In the genomic region with DNA sequence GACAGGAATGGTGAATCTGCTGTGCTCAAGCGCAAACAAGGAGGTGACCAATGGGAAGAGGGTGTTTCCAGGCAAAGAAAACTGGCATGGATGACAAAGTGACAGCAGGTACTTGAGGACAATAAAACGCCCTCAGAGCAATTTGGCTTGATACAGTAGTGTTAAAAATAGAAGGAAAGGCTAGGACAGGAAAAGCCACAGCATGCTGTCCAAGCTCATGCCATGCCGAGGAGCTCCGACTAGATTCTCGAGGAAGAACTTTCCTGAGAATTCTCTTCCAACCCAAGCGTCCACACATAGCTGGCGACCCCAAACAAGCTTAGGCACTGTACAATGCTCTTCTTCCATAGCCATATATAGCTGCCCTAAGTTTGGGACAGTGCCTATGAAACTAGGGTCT, we compare ENCODE assay signal across 19 mouse cellular contexts.
DNase-seq lines count a peak whose midpoint lies in the region; ATAC-seq lines count a peak whose summit lies in the region.
"Had no signal": no experiment of that assay in that cellular context is flagged by ENCODE, and none has a peak within 500 bp of the region (broad histone marks: within the 10 kb centered on the region; RNA-seq: fewer than 3 reads in every experiment).

No protein-coding gene starts in this region.

- no peaks in the 10 kb centered on the region for H3K27me3 ChIP-seq in heart, embryonic 14.5 days (ENCODE audit: control insufficient read depth, insufficient read depth, low read length)
- H3K27me3 ChIP-seq: embryonic facial prominence, embryonic 13.5 days; neural tube, embryonic 12.5 days; Patski had no signal

- ATAC-seq in cerebellum, adult (ENCODE audit: insufficient number of reproducible peaks, low FRiP score, low TSS enrichment) = peak; percentile 84
- no peak for ATAC-seq in heart, embryonic 14.5 days (ENCODE audit: insufficient number of reproducible peaks, insufficient read depth, low FRiP score, low read depth)
- ATAC-seq: lung, postnatal 0 days; Patski had no signal

- peaks cover 14 to 24% of the 10 kb centered on the region in 2 experiments for H3K4me1 ChIP-seq in heart, embryonic 14.5 days (ENCODE audit: control insufficient read depth in 2 of 2, insufficient read depth in 2 of 2, low read length in 2 of 2)
- H3K4me1 ChIP-seq: embryonic facial prominence, embryonic 13.5 days; neural tube, embryonic 12.5 days had no signal

- no peak overlapping the region for H3K4me3 ChIP-seq in heart, embryonic 14.5 days (ENCODE audit: control insufficient read depth in 1 of 2, insufficient read depth in 1 of 2, low read depth in 1 of 2, low read length in 2 of 2)
- H3K4me3 ChIP-seq: embryonic facial prominence, embryonic 13.5 days; neural tube, embryonic 12.5 days had no signal

- H3K36me3 ChIP-seq in heart, embryonic 14.5 days (ENCODE audit: control insufficient read depth, insufficient read depth, low read length) = no peaks in the 10 kb centered on the region
- H3K36me3 ChIP-seq: embryonic facial prominence, embryonic 13.5 days; neural tube, embryonic 12.5 days had no signal

- peak overlapping the region; percentile 34 to 61; a peak in 3 of 4 replicates for H3K27ac ChIP-seq in heart, embryonic 14.5 days (replicated peaks in 1 of 2; ENCODE audit: control insufficient read depth in 1 of 2, insufficient read depth in 1 of 2, low read depth in 2 of 2, low read length in 2 of 2)
- H3K27ac ChIP-seq: embryonic facial prominence, embryonic 13.5 days; kidney, postnatal 0 days; neural tube, embryonic 12.5 days had no signal

- no peak overlapping the region for H3K4me2 ChIP-seq in heart, embryonic 14.5 days (ENCODE audit: low read length)
- H3K4me2 ChIP-seq: embryonic facial prominence, embryonic 13.5 days; midbrain, embryonic 11.5 days; neural tube, embryonic 12.5 days had no signal

- intact Hi-C loops in left cerebral cortex, postnatal 4 days (cut with DNase I) = loop anchor here (5.0 kb wide), 1 partner anchor 252 kb away; no protein-coding TSS in a partner anchor

- H3K9ac ChIP-seq in heart, embryonic 14.5 days (ENCODE audit: low read length) = no peak overlapping the region
- H3K9ac ChIP-seq: embryonic facial prominence, embryonic 13.5 days; neural tube, embryonic 12.5 days had no signal

- 41% methylated on average over 7 of the region's 7 CpGs for WGBS in heart, embryonic 14.5 days

- no peak for DNase-seq in cerebellum, postnatal 4 days (ENCODE audit: low spot score in 2 of 2)
- peak; percentile 97 for DNase-seq in brain, adult 2 months (ENCODE audit: low read depth, low spot score)
- peak; percentile 88 for DNase-seq in cerebellum, adult 9-11 months
- DNase-seq in left cerebral cortex, postnatal 4 days = no peak
- DNase-seq in urinary bladder, postnatal 4 days (ENCODE audit: low spot score in 2 of 2) = no peak
- DNase-seq in embryo, embryonic 10.5 days (ENCODE audit: low spot score) = no peak
- DNase-seq: adrenal gland, postnatal 10 days; kidney, adult 18-20 months; liver; right cerebral cortex, adult 18-20 months; thymus, postnatal 25 days had no signal

- H3K9me3 ChIP-seq in heart, embryonic 14.5 days (ENCODE audit: control insufficient read depth, low read length) = no peaks in the 10 kb centered on the region
- H3K9me3 ChIP-seq: embryonic facial prominence, embryonic 13.5 days; neural tube, embryonic 12.5 days had no signal

Comparison
In these comparisons a context has a peak if more than half of its experiments do, and no peak if none do; other contexts are left out.
1. DNase-seq: peak in brain, adult 2 months (single experiment) and cerebellum, adult 9-11 months (single experiment); none in cerebellum, postnatal 4 days (0 of 2), left cerebral cortex, postnatal 4 days (single experiment), urinary bladder, postnatal 4 days (0 of 2) and embryo, embryonic 10.5 days (single experiment).